Mouse (Mus musculus) hindbrain, embryonic 14.5 days (tissue): Measurements from ENCODE around the gene Usp49. TPM values are rescaled to one million over a fixed set of nuclear protein-coding genes. Genes with fewer than 3 reads are reported as not detected.
"Not testable (repeated sequence)": the region's sequence is repeated elsewhere in the genome, so short reads cannot be mapped to it uniquely, and the experiment has no call there.

Experiments
- ATAC-seq: fragments of 200-750 bp; cut with Nextera tagmentation; 2 replicates; pipeline ENCODE4 v1.8.0; 2017; ENCODE audit warnings: moderate number of reproducible peaks, mild to moderate bottlenecking, moderate TSS enrichment, moderate library complexity; ENCODE audit not compliant: low FRiP score
- DNase-seq: peaks from one replicate; pipeline ENCODE4 v3.0.0-alpha.2; 2015; ENCODE audit warnings: low spot score
- H3K27ac ChIP-seq: fragments of 300-500 bp; sonication (generic); 2 replicates; pipeline ENCODE4 v1.5.1; 2014; ENCODE audit warnings: mild to moderate bottlenecking, moderate library complexity
- H3K27me3 ChIP-seq: fragments of 300-500 bp; sonication (generic); 2 replicates; pipeline ENCODE4 v1.6.1; 2014; ENCODE audit warnings: mild to moderate bottlenecking, low read length, mixed read lengths; ENCODE audit not compliant: control insufficient read depth, insufficient read depth
- H3K36me3 ChIP-seq: fragments of 300-500 bp; sonication (generic); replicated peaks from 2 replicates; pipeline ENCODE4 v1.6.1; 2014; ENCODE audit not compliant: control insufficient read depth, insufficient read depth
- H3K4me1 ChIP-seq: fragments of 300-500 bp; sonication (generic); replicated peaks from 2 replicates; pipeline ENCODE4 v1.6.1; 2014; ENCODE audit warnings: antibody characterized with exemption, low read length, mixed read lengths; ENCODE audit not compliant: control insufficient read depth, insufficient read depth
- H3K4me2 ChIP-seq: fragments of 300-500 bp; sonication (generic); replicated peaks from 2 replicates; pipeline ENCODE4 v1.6.1; 2014; ENCODE audit warnings: mild to moderate bottlenecking, moderate library complexity
- H3K4me3 ChIP-seq: fragments of 300-500 bp; sonication (generic); replicated peaks from 2 replicates; pipeline ENCODE4 v1.5.1; 2014; ENCODE audit warnings: mild to moderate bottlenecking, low read length
- H3K9ac ChIP-seq: fragments of 300-500 bp; sonication (generic); 2 replicates; pipeline ENCODE4 v1.6.1; 2014
- H3K9me3 ChIP-seq: fragments of 300-500 bp; sonication (generic); 2 replicates; pipeline ENCODE4 v1.6.1; 2016; ENCODE audit warnings: low read length; ENCODE audit not compliant: control insufficient read depth
- WGBS: fragments of 180-500 bp; shearing (Covaris S2); extraction: QIAGEN DNeasy Blood & Tissue Kit; methylation state at CpG from one replicate; pipeline ENCODE4 v1.1.7; 2014; 5-methylcytosine and 5-hydroxymethylcytosine counted together
- polyA plus RNA-seq: library from polyadenylated mRNA; unstranded; fragments of >200 nt; fragmentation: Nextera tagmentation; extraction: Ambion mirVana; gene quantifications from 2 replicates; pipeline ENCODE4 v1.2.1, GENCODE M21; 2014

The Usp49 gene
- polyA plus RNA-seq, 1 experiment from 2014 or later: 7.6 TPM

DNA sequence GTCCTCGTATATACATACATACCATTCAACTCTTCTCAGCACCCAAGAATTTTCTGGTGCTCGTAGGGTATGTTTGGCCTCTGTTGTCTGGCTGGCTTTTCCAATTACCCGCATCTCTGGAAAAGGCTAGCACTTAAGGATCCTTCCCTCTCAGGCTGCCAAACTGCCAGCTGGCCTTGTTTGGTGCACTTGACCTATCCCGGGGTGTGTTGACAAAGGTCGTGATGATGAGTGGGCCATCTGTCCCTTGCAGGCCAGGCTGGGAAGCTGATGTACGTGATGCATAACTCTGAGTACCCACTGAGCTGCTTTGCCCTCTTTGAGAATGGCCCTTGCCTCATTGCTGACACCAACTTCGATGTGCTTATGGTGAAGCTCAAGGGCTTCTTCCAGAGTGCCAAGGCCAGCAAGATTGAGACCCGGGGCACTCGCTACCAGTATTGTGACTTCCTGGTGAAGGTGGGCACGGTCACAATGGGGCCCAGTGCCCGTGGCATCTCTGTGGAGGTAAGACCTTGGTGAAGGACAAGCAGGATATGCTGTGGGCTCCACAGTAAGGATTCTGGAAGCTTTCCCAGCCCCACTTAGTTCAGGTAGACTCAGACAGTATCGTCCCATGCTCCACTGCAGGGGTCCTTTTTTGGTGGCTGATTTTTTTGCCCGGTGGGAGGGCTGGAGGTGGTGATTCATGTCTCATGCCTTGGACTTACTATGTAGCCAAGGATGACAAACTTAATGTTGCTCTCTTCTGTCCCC, 11.8 kb upstream of the Usp49 start:
- Histone ChIP-seq H3K27ac (no peak overlapping the region), H3K4me1 (no peaks in the 10 kb centered on the region), H3K9me3 (no peaks in the 10 kb centered on the region), H3K27me3 (no peaks in the 10 kb centered on the region), H3K4me3 (no peak overlapping the region), H3K4me2 (no peak overlapping the region), H3K9ac (no peak overlapping the region), H3K36me3 (peaks cover 88% of the 10 kb centered on the region)
- ATAC-seq: no peak
- DNase-seq: no peak
- WGBS: 88% methylated on average over 13 of the region's 13 CpGs

DNA sequence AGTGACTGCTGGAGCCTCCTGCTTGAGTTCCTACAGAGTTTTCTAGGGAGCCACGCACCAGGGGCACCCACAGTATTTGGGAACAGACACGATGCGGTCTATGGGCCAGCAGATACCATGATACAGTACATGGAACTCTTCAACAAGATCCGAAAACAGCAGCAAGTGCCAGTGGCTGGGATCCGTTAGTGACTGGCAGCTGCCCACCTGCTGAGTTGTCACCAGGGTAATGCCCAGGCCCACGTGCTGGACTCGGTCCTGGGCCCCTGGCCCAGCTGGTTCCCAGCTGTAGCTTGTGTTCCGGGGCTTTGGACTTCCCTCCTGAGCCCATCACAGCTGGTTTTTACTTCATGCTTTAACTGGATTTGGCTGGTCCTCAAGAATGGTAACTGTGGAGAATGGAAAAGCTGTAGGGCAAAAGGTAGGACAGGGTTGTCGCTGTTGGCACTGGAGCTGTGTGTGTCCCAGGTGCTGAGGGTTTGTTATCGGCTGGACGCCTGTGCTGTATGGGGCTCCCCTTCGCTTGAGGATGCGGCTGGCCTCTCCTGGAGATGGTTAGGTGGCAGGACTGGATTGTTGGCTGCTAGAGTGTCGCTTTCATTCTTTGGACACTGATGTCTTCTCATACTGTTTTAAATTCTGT, 7.5 kb upstream of the Usp49 start:
- ATAC-seq (no peak), DNase-seq (no peak)
- peaks cover 78% of the 10 kb centered on the region for H3K36me3 ChIP-seq
- H3K4me3 ChIP-seq: no peak overlapping the region
- no peak overlapping the region for H3K4me2 ChIP-seq
- no peak overlapping the region for H3K9ac ChIP-seq
- H3K4me1 ChIP-seq: peaks cover 1% of the 10 kb centered on the region; the same call in 1 of the 2 replicates
- WGBS: 94% methylated on average over 14 of the region's 14 CpGs
- H3K27ac ChIP-seq: no peak overlapping the region
- no peaks in the 10 kb centered on the region for H3K9me3 ChIP-seq
- H3K27me3 ChIP-seq: no peaks in the 10 kb centered on the region

DNA sequence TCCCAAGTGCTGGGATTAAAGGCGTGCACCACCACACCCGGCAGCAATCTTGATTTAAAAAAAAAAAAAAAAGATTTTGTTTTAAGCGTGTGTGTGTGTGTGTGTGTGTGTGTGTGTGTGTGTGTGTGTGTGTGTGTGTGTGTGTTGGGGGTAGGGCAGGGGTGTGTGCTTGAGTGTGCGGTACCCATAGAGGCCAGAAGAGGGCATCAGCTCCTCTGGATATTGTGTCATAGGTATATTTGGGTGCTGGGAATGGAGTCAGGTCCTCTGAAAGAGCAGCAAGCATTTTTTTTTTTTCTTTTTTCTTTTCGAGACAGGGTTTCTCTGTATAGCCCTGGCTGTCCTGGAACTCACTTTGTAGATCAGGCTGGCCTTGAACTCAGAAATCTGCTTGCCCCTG, 5.9 kb upstream of the Usp49 start:
- H3K9me3 ChIP-seq, H3K27me3 ChIP-seq, ATAC-seq, H3K4me3 ChIP-seq, H3K4me1 ChIP-seq, H3K27ac ChIP-seq, H3K4me2 ChIP-seq, DNase-seq, H3K9ac ChIP-seq: not testable (repeated sequence)
- WGBS: 96% methylated on average over 5 of the region's 5 CpGs
- H3K36me3 ChIP-seq: peaks cover 66% of the 10 kb centered on the region

DNA sequence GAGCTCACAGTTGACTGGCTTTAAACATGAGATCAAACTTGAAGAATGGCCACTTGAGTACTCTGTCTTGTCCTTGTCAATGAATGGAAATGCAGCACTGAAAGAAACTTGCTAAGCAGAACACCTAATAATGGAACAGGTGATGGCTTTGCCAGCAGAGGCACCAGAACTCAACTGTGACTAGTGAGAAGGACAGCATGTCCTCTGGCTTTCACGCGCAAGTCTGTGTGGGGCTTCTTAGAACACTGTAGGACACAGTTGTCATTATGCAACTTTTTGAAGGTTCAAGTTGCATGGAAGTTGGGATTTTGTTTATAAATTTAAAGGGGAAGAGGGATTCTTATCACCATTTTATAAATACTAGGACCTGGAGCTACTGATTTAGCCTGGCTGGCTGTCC, 5.4 kb upstream of the Usp49 start:
- 97% methylated on average over 2 of the region's 2 CpGs for WGBS
- Histone ChIP-seq H3K4me2 (no peak overlapping the region), H3K27ac (no peak overlapping the region), H3K4me3 (no peak overlapping the region), H3K4me1 (peaks cover 7% of the 10 kb centered on the region; the same call in 1 of the 2 replicates), H3K36me3 (peaks cover 61% of the 10 kb centered on the region), H3K27me3 (no peaks in the 10 kb centered on the region), H3K9me3 (no peaks in the 10 kb centered on the region), H3K9ac (no peak overlapping the region)
- ATAC-seq (no peak), DNase-seq (no peak)

DNA sequence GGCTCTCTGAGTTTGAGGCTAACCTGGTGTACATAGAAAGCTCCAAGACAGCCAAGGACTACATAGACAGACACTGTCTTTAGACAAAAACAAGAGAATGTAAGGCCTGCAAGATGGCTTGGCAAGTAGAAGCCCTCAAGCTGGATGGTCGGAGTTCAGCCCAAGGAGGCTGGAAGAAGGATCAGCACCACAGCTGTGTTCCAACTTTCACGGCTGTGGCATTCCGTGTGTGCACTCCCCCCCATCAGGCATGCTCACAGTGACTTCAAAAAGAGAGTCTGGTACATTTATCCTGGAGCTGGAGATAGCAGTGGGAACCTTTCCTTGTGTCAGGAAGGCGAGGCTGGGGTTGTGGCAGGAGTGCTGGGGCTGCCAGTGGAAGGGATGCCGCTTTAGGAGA, 4.5 kb upstream of the Usp49 start:
- Histone ChIP-seq H3K9ac (no peak overlapping the region), H3K36me3 (peaks cover 51% of the 10 kb centered on the region), H3K27me3 (no peaks in the 10 kb centered on the region), H3K9me3 (no peaks in the 10 kb centered on the region), H3K4me1 (peaks cover 12% of the 10 kb centered on the region), H3K4me2 (no peak overlapping the region), H3K4me3 (no peak overlapping the region), H3K27ac (no peak overlapping the region)
- ATAC-seq: no peak
- DNase-seq: no peak
- WGBS: 95% methylated on average over 5 of the region's 5 CpGs

DNA sequence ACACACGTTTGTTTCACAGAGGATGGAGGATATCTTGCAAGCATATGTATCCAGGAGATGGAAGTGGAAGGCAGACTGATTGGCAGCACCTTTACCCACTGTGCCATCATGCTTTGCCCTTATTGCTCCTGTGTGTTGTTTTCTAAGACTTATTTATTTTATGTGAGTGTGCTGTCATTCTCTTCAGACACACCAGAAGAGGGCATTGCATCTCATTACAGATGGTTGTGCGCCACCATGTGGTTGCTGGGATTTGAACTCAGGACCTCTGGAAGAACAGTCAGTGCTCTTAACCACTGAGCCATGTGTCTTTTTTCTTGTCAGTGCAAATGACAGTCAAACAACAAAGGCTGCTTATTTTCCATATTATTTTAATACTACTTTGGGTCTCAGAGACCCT, 2.7 kb upstream of the Usp49 start:
- H3K27ac ChIP-seq: no peak overlapping the region
- WGBS: 83% methylated on average over 2 of the region's 2 CpGs
- no peaks in the 10 kb centered on the region for H3K9me3 ChIP-seq
- H3K4me2 ChIP-seq: peak overlapping the region; percentile 57; the same call in 1 of the 2 replicates
- peaks cover 34% of the 10 kb centered on the region for H3K36me3 ChIP-seq
- H3K27me3 ChIP-seq: no peaks in the 10 kb centered on the region
- H3K9ac ChIP-seq: no peak overlapping the region
- DNase-seq (no peak), ATAC-seq (no peak)
- H3K4me3 ChIP-seq: no peak overlapping the region
- peaks cover 30% of the 10 kb centered on the region for H3K4me1 ChIP-seq

DNA sequence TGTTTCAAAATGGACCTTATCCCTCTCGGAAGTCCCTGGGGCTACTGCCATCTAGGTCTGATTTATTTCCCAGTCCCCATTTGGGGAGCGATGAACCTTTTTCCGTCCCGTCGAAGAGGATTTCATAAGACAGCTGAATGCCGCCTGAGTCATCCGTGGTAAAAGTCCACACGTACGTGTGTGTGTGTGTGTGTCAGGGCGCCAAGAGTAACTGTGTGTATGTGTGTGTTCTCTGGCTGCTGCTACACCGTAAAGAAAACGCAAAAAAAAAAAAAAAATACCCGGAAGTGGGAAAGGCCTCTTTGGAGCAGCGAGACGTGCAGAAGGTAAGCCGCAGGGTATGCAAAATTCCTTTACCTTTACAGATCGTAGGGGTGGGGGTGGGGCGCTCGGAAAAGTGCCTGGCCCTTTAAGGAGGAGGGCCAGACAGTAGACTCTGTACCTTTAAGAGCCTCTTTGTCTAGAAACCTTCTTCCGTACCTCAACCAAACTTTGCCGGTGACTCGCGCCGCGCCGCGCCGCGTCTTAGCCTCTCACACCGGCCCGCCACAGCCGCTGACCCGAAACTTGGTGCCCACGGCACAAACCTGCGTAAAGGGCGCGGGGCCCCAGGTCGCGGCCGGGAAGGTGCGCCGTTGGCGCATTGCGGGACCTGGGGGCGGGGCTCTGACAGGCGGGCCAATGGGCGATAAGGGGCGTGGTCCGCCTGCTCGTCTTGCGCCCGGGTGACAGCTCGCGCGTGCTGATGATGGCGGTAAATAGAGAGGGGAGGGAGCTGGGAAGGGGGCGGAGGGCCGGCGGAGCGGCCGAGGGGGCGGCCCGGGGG, 1.4 kb upstream of the Usp49 start:
- DNase-seq (peak; percentile 93), ATAC-seq (peak; percentile 96)
- Histone ChIP-seq H3K4me2 (peak overlapping the region; percentile 59), H3K4me1 (peaks cover 31% of the 10 kb centered on the region), H3K9me3 (no peaks in the 10 kb centered on the region), H3K4me3 (peak overlapping the region; percentile 55), H3K27me3 (no peaks in the 10 kb centered on the region), H3K27ac (peak overlapping the region; percentile 93), H3K36me3 (peaks cover 21% of the 10 kb centered on the region), H3K9ac (peak overlapping the region; percentile 69)
- WGBS: under 1% methylated on average over 63 of the region's 63 CpGs

DNA sequence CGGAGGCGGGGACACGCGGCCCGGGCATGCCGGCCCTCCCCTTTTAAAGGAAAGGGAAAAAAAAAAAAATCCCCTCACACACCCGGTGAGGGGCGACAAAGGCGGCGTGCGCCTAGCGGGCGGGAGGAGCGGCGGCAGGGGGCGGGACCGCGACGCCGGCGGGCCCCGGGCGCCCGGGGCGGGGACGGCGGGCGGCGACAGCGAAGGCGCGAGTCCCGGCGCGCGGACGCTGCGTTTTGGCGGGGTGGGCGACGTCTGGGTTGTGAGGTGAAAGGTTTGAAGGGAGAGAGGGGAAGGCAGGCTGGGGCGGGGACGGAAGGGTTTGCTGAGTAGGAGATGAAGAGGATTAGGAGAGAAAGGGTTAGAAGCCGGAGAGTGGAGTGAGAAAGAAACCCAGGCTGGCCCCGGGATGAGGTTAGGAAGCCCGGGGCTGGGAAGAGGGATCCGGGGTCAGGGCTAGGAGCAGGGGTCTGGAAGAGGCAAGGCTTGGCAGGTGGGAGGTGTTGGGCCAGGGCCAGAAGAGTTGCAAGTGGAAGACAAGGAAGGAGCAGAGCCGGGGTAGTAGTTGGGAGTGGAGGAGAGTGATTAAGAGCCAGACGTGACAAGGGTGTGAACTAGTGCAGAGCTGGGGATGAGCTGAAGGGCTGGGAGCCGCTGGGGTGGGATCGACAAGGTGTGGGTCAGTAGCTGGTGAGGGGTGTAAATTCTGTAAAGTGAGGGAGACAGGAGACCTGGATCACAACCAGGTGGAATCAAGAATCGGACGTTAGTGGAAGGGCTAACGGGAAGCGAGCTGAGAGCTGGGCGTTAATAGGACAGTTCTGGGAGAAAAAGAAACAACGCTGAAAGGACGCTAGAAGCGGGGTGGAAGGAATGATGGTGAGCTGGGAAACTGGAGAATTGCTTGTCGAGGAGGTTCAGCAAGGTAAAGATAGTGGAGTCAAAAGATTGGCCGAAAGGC, 493 bp upstream of the Usp49 start:
- H3K4me3 ChIP-seq: peak overlapping the region; percentile 55

More for the DNA sequence above, 493 bp upstream of the Usp49 start:
- Histone ChIP-seq H3K9ac (peak overlapping the region; percentile 69), H3K27me3 (no peaks in the 10 kb centered on the region), H3K36me3 (peaks cover 17% of the 10 kb centered on the region), H3K27ac (peak overlapping the region; percentile 93), H3K4me2 (peak overlapping the region; percentile 59), H3K4me1 (peaks cover 31% of the 10 kb centered on the region), H3K9me3 (no peaks in the 10 kb centered on the region)
- ATAC-seq: peak; percentile 51
- under 1% methylated on average over 60 of the region's 61 CpGs for WGBS
- DNase-seq: peak; percentile 62
